Mouse (Mus musculus) MEL (cell line): ENCODE measurements around the gene Xrcc1.

ENCODE experiments used
- CTCF ChIP-seq, 3 experiments: IDR thresholded peaks in 2 of 3; conservative IDR thresholded peaks in 1 of 3; 2 replicates each; pipeline ENCODE4 v1.5.1; 2011 to 2012; ENCODE audit warnings: low read length in 3 of 3, low read depth in 2 of 3, mild to moderate bottlenecking in 2 of 3, improper control_type of control experiment in 1 of 3, inconsistent platforms in 1 of 3, mixed read lengths in 1 of 3, moderate library complexity in 1 of 3; ENCODE audit not compliant: control insufficient read depth in 1 of 3, insufficient read depth in 1 of 3, poor library complexity in 1 of 3, severe bottlenecking in 1 of 3
- ELF1 ChIP-seq: IDR thresholded peaks from 2 replicates; pipeline ENCODE4 v1.6.1; 2014; ENCODE audit warnings: low read depth, mild to moderate bottlenecking, inconsistent platforms, low read length, improper control_type of control experiment, moderate library complexity
- EP300 ChIP-seq, 2 experiments: IDR thresholded peaks; 2 replicates each; pipeline ENCODE4 v1.6.1; 2011; ENCODE audit warnings: improper control_type of control experiment in 2 of 2, low read length in 2 of 2, low read depth in 1 of 2, mild to moderate bottlenecking in 1 of 2
- TCF12 ChIP-seq: IDR thresholded peaks from 2 replicates; pipeline ENCODE4 v1.6.1; 2014; ENCODE audit warnings: low read depth, mild to moderate bottlenecking, inconsistent platforms, low read length, improper control_type of control experiment, moderate library complexity
- ZNF384 ChIP-seq: IDR thresholded peaks from 2 replicates; pipeline ENCODE4 v1.6.1; 2012; ENCODE audit warnings: low read depth, mild to moderate bottlenecking, inconsistent platforms, low read length, improper control_type of control experiment

GRCm38 (mm10) chr7:24594309-24594803 lies 48.3 kb downstream of the Xrcc1 start:
- no peak for TF ChIP-seq TCF12
- no peak for TF ChIP-seq ZNF384
- TF ChIP-seq EP300 (IDR thresholded peaks at IDR 0.05; ENCODE audit: low read depth in 1 of 2, low read length in 2 of 2): no peak
- no peak for TF ChIP-seq ELF1
- TF ChIP-seq CTCF (IDR thresholded peaks at IDR 0.05 in 2 of 3, conservative IDR thresholded peaks at IDR 0.05 in 1 of 3; ENCODE audit: control insufficient read depth in 1 of 3, insufficient read depth in 1 of 3, low read depth in 2 of 3, low read length in 3 of 3, poor library complexity in 1 of 3, severe bottlenecking in 1 of 3): no peak
